Mouse (Mus musculus): ENCODE measurements at regions not wholly inside any gene's neighbourhood (a gene's known extent, or its start where the extent isn't known, plus 50 kb on each side); places are given as distances from the start of the nearest gene placed in this dataset.

- WGBS = 83% methylated on average over 3 of the region's 3 CpGs
- H3K27ac ChIP-seq (ENCODE audit: low read length) = no peak overlapping the region
- no peak overlapping the region for H3K4me2 ChIP-seq (ENCODE audit: low read length)
- H3K9ac ChIP-seq (ENCODE audit: low read depth, low read length) = no peak overlapping the region
- H3K4me3 ChIP-seq (ENCODE audit: low read depth, low read length) = no peak overlapping the region
- H3K4me1 ChIP-seq (ENCODE audit: control insufficient read depth, insufficient read depth, low read length) = no peaks in the 10 kb centered on the region
- H3K27me3 ChIP-seq (ENCODE audit: control insufficient read depth, insufficient read depth, low read depth, low read length) = no peaks in the 10 kb centered on the region
- H3K36me3 ChIP-seq (ENCODE audit: control insufficient read depth, insufficient read depth, low read length) = no peaks in the 10 kb centered on the region
- no peak for ATAC-seq
- no peaks in the 10 kb centered on the region for H3K9me3 ChIP-seq (replicated peaks; ENCODE audit: control insufficient read depth, low read length, poor library complexity, severe bottlenecking)
These were observed 296.2 kb downstream of the Fut8 start for GRCm38 (mm10) chr12:77534079-77534478.

- ATAC-seq = no peak
- H3K36me3 ChIP-seq (ENCODE audit: control insufficient read depth, insufficient read depth, low read length) = no peaks in the 10 kb centered on the region
- no peak overlapping the region for H3K4me3 ChIP-seq (ENCODE audit: low read depth, low read length)
- no peak overlapping the region for H3K27ac ChIP-seq (ENCODE audit: low read length)
- no peak overlapping the region for H3K9ac ChIP-seq (ENCODE audit: low read depth, low read length)
- no peak overlapping the region for H3K4me2 ChIP-seq (ENCODE audit: low read length)
- no peaks in the 10 kb centered on the region for H3K27me3 ChIP-seq (ENCODE audit: control insufficient read depth, insufficient read depth, low read depth, low read length)
- WGBS = 66% methylated on average over 3 of the region's 3 CpGs
- H3K4me1 ChIP-seq (ENCODE audit: control insufficient read depth, insufficient read depth, low read length) = no peaks in the 10 kb centered on the region
- no peaks in the 10 kb centered on the region for H3K9me3 ChIP-seq (replicated peaks; ENCODE audit: control insufficient read depth, low read length, poor library complexity, severe bottlenecking)
These were observed 297.2 kb downstream of the Fut8 start for GRCm38 (mm10) chr12:77535147-77535546.

DNA sequence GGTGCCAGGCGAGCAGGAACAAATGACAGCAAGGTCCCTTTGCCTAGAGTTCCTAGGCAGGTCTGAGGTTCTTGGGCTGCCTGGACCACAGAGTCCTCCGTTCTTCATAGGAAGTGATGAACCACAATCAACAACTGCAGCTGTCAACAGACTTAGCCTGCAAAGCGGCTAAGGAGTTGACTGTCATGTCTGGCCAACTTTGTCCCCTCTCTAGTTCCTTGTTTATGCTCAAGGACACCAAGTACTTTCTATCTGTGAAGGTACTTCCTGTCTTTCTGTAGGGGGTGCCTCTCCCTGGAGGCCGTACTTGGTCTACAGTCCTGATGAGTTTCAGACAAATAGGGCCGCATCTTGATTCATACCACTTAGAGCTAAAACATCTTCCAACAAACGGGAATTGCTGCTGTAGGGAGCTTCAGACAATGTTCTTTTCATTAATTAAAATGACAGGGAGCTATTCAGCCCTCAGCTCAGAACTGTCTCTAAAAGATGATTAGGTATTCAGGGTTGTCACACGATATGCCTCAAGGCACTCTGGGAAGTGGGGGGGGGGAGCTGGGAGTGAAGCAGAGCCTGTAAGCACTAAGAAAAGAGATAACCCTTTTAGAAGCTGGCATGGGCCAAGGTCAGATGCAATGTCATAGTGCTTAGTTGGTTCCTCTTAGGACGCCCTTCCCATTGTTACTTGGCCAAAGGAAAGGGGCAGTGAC, 299.4 kb downstream of the Fut8 start:
- no peaks in the 10 kb centered on the region for H3K36me3 ChIP-seq (ENCODE audit: control insufficient read depth, insufficient read depth, low read length)
- H3K27me3 ChIP-seq (ENCODE audit: control insufficient read depth, insufficient read depth, low read depth, low read length) = no peaks in the 10 kb centered on the region
- WGBS = 68% methylated on average over 8 of the region's 8 CpGs
- no peak for ATAC-seq
- H3K4me3 ChIP-seq (ENCODE audit: low read depth, low read length) = no peak overlapping the region
- H3K4me1 ChIP-seq (ENCODE audit: control insufficient read depth, insufficient read depth, low read length) = no peaks in the 10 kb centered on the region
- H3K9ac ChIP-seq (ENCODE audit: low read depth, low read length) = no peak overlapping the region
- no peak overlapping the region for H3K27ac ChIP-seq (ENCODE audit: low read length)
- no peaks in the 10 kb centered on the region for H3K9me3 ChIP-seq (replicated peaks; ENCODE audit: control insufficient read depth, low read length, poor library complexity, severe bottlenecking)
- no peak overlapping the region for H3K4me2 ChIP-seq (ENCODE audit: low read length)

DNA sequence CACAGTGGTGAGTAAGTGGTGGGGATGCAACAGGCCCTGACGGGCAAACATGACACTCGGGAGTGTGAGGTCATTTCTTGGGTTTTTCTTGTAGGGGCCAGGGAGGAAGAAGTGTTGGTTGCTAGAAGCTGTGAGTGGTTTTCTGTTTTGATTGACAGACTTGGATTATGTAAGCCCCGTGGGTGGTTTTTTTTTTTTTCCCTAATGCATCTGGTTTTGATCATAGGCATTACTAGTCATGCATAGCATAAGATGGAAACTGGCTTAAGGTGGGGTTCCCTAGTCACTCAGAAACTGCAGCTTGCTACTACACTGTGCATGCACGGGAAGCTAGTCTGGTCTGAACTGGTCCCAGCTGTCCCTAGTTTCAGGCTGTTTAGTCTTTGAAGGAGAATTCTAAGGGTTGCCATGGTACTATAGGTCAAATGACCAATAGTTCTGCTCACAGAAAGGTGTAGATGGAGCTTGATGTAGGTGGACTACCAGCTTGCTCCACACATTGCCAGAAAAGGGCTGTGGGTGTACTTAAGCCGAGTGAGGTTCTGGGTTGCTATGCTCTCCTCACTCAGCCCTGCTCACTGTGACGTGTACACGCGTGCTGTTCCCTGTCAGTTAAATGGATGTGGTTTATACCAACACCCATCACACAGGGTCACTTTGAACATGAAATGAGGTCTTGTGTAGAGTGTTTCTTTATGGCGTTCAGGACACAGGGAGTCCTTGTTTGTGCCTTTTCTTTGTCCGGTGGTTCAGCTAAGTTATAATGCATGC, 301.9 kb downstream of the Fut8 start:
- Histone ChIP-seq H3K4me1 (ENCODE audit: control insufficient read depth, insufficient read depth, low read length) (no peaks in the 10 kb centered on the region), H3K4me3 (ENCODE audit: low read depth, low read length) (no peak overlapping the region), H3K9me3 (replicated peaks; ENCODE audit: control insufficient read depth, low read length, poor library complexity, severe bottlenecking) (no peaks in the 10 kb centered on the region), H3K36me3 (ENCODE audit: control insufficient read depth, insufficient read depth, low read length) (no peaks in the 10 kb centered on the region), H3K9ac (ENCODE audit: low read depth, low read length) (no peak overlapping the region), H3K4me2 (ENCODE audit: low read length) (no peak overlapping the region), H3K27ac (ENCODE audit: low read length) (no peak overlapping the region), H3K27me3 (ENCODE audit: control insufficient read depth, insufficient read depth, low read depth, low read length) (no peaks in the 10 kb centered on the region)
- no peak for ATAC-seq
- whole genome bisulfite sequencing = 82% methylated on average over 10 of the region's 10 CpGs

DNA sequence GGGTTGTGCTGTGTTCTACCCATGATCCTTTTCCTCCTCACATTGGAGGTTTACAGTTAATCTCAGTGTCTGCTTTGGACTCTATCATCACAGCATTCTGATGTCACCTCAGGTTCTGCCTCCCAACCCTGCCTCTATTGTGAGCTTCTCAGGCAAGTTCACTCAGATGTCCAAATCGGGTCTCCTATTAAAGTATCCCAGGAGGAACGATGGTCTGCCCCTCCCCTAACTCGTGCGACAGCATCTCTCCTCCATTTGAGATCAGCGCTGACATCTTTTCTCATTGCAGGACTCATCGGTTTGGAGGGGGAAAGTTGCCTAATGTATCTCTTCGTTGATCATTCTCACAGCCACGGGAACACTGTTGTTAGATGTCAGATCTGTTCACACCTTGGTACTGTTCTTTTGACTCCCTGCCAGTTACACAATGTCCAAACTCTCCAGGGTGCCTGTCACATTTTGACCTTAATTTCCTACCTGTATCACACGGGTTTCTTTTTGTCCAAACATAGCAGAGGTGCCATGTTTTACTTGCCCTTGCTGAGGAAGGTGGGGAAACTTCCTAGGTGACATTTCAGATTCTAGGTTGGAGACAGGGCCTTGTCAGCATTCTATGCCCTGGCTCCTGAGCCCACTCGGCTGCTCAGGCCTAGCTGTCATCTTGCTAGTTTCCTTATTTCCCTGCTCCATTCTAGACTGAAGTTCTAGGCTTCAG, 303.3 kb downstream of the Fut8 start:
- H3K36me3 ChIP-seq (ENCODE audit: control insufficient read depth, insufficient read depth, low read length) = no peaks in the 10 kb centered on the region
- H3K9me3 ChIP-seq (replicated peaks; ENCODE audit: control insufficient read depth, low read length, poor library complexity, severe bottlenecking) = no peaks in the 10 kb centered on the region
- WGBS = 85% methylated on average over 10 of the region's 10 CpGs
- H3K4me3 ChIP-seq (ENCODE audit: low read depth, low read length) = no peak overlapping the region
- H3K27ac ChIP-seq (ENCODE audit: low read length) = no peak overlapping the region
- H3K9ac ChIP-seq (ENCODE audit: low read depth, low read length) = no peak overlapping the region
- ATAC-seq = no peak
- H3K27me3 ChIP-seq (ENCODE audit: control insufficient read depth, insufficient read depth, low read depth, low read length) = no peaks in the 10 kb centered on the region
- no peaks in the 10 kb centered on the region for H3K4me1 ChIP-seq (ENCODE audit: control insufficient read depth, insufficient read depth, low read length)
- H3K4me2 ChIP-seq (ENCODE audit: low read length) = no peak overlapping the region

DNA sequence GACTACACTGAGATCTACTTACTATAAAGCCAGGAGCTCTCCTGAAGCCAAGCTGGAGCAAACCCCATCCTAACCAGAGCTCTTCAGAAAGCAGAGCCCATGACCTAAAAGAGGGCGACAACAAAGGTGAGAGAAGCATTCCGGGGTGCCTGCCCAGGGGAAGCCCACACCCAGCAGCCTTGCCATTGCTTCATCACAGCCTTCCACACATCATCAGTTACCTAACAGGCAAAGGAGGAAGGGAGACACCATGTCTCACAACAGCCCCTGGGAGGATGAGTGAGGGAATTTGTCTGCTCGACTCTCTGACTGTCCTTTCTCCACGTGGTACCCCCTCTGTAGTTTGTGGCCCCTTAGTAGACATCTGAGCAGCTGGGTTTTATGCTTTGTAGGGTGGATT, 303.9 kb downstream of the Fut8 start:
- Histone ChIP-seq H3K36me3 (ENCODE audit: control insufficient read depth, insufficient read depth, low read length) (no peaks in the 10 kb centered on the region), H3K9ac (ENCODE audit: low read depth, low read length) (no peak overlapping the region), H3K27me3 (ENCODE audit: control insufficient read depth, insufficient read depth, low read depth, low read length) (no peaks in the 10 kb centered on the region), H3K27ac (ENCODE audit: low read length) (no peak overlapping the region), H3K4me1 (ENCODE audit: control insufficient read depth, insufficient read depth, low read length) (no peaks in the 10 kb centered on the region), H3K4me2 (ENCODE audit: low read length) (no peak overlapping the region), H3K4me3 (ENCODE audit: low read depth, low read length) (no peak overlapping the region), H3K9me3 (replicated peaks; ENCODE audit: control insufficient read depth, low read length, poor library complexity, severe bottlenecking) (no peaks in the 10 kb centered on the region)
- 88% methylated on average over 4 of the region's 4 CpGs for WGBS
- no peak for ATAC-seq

DNA sequence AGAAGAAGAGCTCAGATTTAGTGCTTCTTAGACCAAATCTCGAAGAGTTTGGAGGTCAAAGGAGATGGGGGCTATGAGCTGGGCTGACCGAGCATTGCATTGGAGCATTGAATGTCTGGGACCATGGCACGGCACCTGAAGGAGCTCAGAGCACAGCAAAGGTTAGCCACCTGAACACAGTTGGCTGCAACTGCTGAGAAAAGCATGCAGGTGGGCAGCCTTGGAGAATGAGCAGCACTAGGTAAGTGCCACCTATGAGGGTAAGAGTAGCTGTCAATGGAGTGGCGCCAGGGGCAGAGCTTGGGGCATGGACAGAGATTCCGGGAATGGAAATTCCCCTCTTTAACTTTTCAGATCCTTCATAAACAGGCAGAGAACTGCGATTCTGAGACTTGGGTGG, 305.7 kb downstream of the Fut8 start:
- ATAC-seq = no peak
- no peaks in the 10 kb centered on the region for H3K36me3 ChIP-seq (ENCODE audit: control insufficient read depth, insufficient read depth, low read length)
- WGBS = 90% methylated on average over 6 of the region's 6 CpGs
- H3K4me1 ChIP-seq (ENCODE audit: control insufficient read depth, insufficient read depth, low read length) = no peaks in the 10 kb centered on the region
- H3K27ac ChIP-seq (ENCODE audit: low read length) = no peak overlapping the region
- H3K27me3 ChIP-seq (ENCODE audit: control insufficient read depth, insufficient read depth, low read depth, low read length) = no peaks in the 10 kb centered on the region
- H3K9ac ChIP-seq (ENCODE audit: low read depth, low read length) = no peak overlapping the region
- no peaks in the 10 kb centered on the region for H3K9me3 ChIP-seq (replicated peaks; ENCODE audit: control insufficient read depth, low read length, poor library complexity, severe bottlenecking)
- H3K4me3 ChIP-seq (ENCODE audit: low read depth, low read length) = no peak overlapping the region
- H3K4me2 ChIP-seq (ENCODE audit: low read length) = no peak overlapping the region

GRCm38 (mm10) chr12:77546165-77546564, 308.2 kb downstream of the Fut8 start:
- Histone ChIP-seq H3K36me3 (ENCODE audit: control insufficient read depth, insufficient read depth, low read length) (no peaks in the 10 kb centered on the region), H3K9me3 (replicated peaks; ENCODE audit: control insufficient read depth, low read length, poor library complexity, severe bottlenecking) (no peaks in the 10 kb centered on the region), H3K4me2 (ENCODE audit: low read length) (no peak overlapping the region), H3K9ac (ENCODE audit: low read depth, low read length) (no peak overlapping the region), H3K27ac (ENCODE audit: low read length) (no peak overlapping the region), H3K4me1 (ENCODE audit: control insufficient read depth, insufficient read depth, low read length) (no peaks in the 10 kb centered on the region), H3K4me3 (ENCODE audit: low read depth, low read length) (no peak overlapping the region), H3K27me3 (ENCODE audit: control insufficient read depth, insufficient read depth, low read depth, low read length) (no peaks in the 10 kb centered on the region)
- ATAC-seq = no peak
- whole genome bisulfite sequencing = 60% methylated on average over 2 of the region's 2 CpGs

DNA sequence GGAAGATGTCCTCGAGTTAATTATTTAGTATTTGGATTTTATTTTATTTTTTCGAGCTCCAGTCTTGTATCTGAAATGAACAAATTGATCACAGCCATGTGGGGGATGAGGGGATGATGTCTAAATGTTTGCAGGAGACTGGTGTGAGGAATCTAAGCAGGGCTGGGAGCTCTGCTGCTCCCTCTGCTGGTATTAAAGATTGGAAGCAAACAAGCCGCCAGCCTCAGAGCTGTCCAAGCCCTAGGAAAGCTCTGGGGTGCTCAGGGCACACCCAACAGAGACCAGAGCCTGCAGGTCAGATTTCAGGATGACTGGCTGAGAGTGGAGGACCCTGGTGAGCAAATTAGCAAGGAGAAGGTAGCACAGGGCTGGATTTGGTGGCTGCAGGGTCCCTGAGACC, 330.4 kb downstream of the Fut8 start:
- H3K9me3 ChIP-seq (replicated peaks; ENCODE audit: control insufficient read depth, low read length, poor library complexity, severe bottlenecking) = no peaks in the 10 kb centered on the region
- no peaks in the 10 kb centered on the region for H3K36me3 ChIP-seq (ENCODE audit: control insufficient read depth, insufficient read depth, low read length)
- no peak overlapping the region for H3K9ac ChIP-seq (ENCODE audit: low read depth, low read length)
- WGBS = 11% methylated on average over 3 of the region's 3 CpGs
- no peak overlapping the region for H3K27ac ChIP-seq (ENCODE audit: low read length)
- no peak overlapping the region for H3K4me3 ChIP-seq (ENCODE audit: low read depth, low read length)
- no peaks in the 10 kb centered on the region for H3K27me3 ChIP-seq (ENCODE audit: control insufficient read depth, insufficient read depth, low read depth, low read length)
- peak; percentile 82; the same call in 1 of the 2 replicates for ATAC-seq
- H3K4me1 ChIP-seq (ENCODE audit: control insufficient read depth, insufficient read depth, low read length) = no peaks in the 10 kb centered on the region
- H3K4me2 ChIP-seq (ENCODE audit: low read length) = no peak overlapping the region

All from midbrain, embryonic 16.5 days (tissue).